Mouse (Mus musculus) hindbrain, embryonic 16.5 days (tissue): ENCODE results near the gene Srp68. TPM values are rescaled to one million over a fixed set of nuclear protein-coding genes. Genes with fewer than 3 reads are reported as not detected.
"Not testable (repeated sequence)": the region's sequence is repeated elsewhere in the genome, so short reads cannot be mapped to it uniquely, and the experiment has no call there.

ENCODE experiments used
- ATAC-seq: fragments of 200-750 bp; cut with Nextera tagmentation; 2 replicates; pipeline ENCODE4 v1.8.0; 2017; ENCODE audit warnings: moderate TSS enrichment, moderate library complexity
- H3K27ac ChIP-seq: fragments of 300-500 bp; sonication (generic); 2 replicates; pipeline ENCODE4 v1.5.1; 2014; ENCODE audit warnings: low read depth, mild to moderate bottlenecking, control low read depth, low read length, moderate library complexity
- H3K27me3 ChIP-seq: fragments of 300-500 bp; sonication (generic); replicated peaks from 2 replicates; pipeline ENCODE4 v1.6.1; 2014; ENCODE audit warnings: low read length; ENCODE audit not compliant: control insufficient read depth, insufficient read depth
- H3K36me3 ChIP-seq: fragments of 300-500 bp; sonication (generic); 2 replicates; pipeline ENCODE4 v1.6.1; 2014; ENCODE audit warnings: mild to moderate bottlenecking, low read length, moderate library complexity, mixed read lengths; ENCODE audit not compliant: control insufficient read depth, insufficient read depth
- H3K4me1 ChIP-seq: fragments of 300-500 bp; sonication (generic); 2 replicates; pipeline ENCODE4 v1.6.1; 2014; ENCODE audit warnings: low read depth, low read length; ENCODE audit not compliant: control insufficient read depth, insufficient read depth
- H3K4me2 ChIP-seq: fragments of 300-500 bp; sonication (generic); 2 replicates; pipeline ENCODE4 v1.6.1; 2014; ENCODE audit warnings: mild to moderate bottlenecking, low read length, control low read depth, moderate library complexity
- H3K4me3 ChIP-seq: fragments of 300-500 bp; sonication (generic); 2 replicates; pipeline ENCODE4 v1.5.1; 2014; ENCODE audit warnings: mild to moderate bottlenecking, low read length, control low read depth, moderate library complexity
- H3K9ac ChIP-seq: fragments of 300-500 bp; sonication (generic); 2 replicates; pipeline ENCODE4 v1.6.1; 2014; ENCODE audit warnings: low read depth, mild to moderate bottlenecking, control low read depth, low read length, moderate library complexity
- H3K9me3 ChIP-seq: fragments of 300-500 bp; sonication (generic); 2 replicates; pipeline ENCODE4 v1.6.1; 2014; ENCODE audit warnings: mild to moderate bottlenecking, low read length, moderate library complexity; ENCODE audit not compliant: control insufficient read depth
- WGBS: fragments of 180-500 bp; shearing (Covaris S2); extraction: QIAGEN DNeasy Blood & Tissue Kit; methylation state at CpG from one replicate; pipeline ENCODE4 v1.1.7; 2014; 5-methylcytosine and 5-hydroxymethylcytosine counted together
- polyA plus RNA-seq: library from polyadenylated mRNA; unstranded; fragments of >200 nt; fragmentation: Nextera tagmentation; extraction: Ambion mirVana; gene quantifications from 2 replicates; pipeline ENCODE4 v1.2.1, GENCODE M21; 2015

Srp68 gene
- polyA plus RNA-seq, 1 experiment from 2014 or later = 61.8 TPM

- H3K27me3 ChIP-seq = peaks cover 14% of the 10 kb centered on the region
- peaks cover 31% of the 10 kb centered on the region for H3K36me3 ChIP-seq
- H3K9ac ChIP-seq = no peak overlapping the region
- H3K4me1 ChIP-seq = peaks cover 6% of the 10 kb centered on the region; the same call in 1 of the 2 replicates
- no peak for ATAC-seq
- no peak overlapping the region for H3K4me3 ChIP-seq
- no peak overlapping the region for H3K4me2 ChIP-seq
- H3K27ac ChIP-seq = no peak overlapping the region
- no peaks in the 10 kb centered on the region for H3K9me3 ChIP-seq
- WGBS = 71% methylated on average over 5 of the region's 5 CpGs
These were observed 13.3 kb upstream of the Srp68 start for GRCm38 (mm10) chr11:116287351-116287750.

GRCm38 (mm10) chr11:116285770-116286191 is 11.8 kb upstream of the Srp68 start:
- no peak overlapping the region for H3K4me3 ChIP-seq
- H3K9ac ChIP-seq = no peak overlapping the region
- H3K9me3 ChIP-seq = no peaks in the 10 kb centered on the region
- 62% methylated on average over 7 of the region's 7 CpGs for WGBS
- peaks cover 22% of the 10 kb centered on the region; the same call in 1 of the 2 replicates for H3K36me3 ChIP-seq
- no peak overlapping the region for H3K4me2 ChIP-seq
- H3K27me3 ChIP-seq = peaks cover 24% of the 10 kb centered on the region
- peaks cover 17% of the 10 kb centered on the region for H3K4me1 ChIP-seq
- ATAC-seq = no peak
- no peak overlapping the region; the same call in 1 of the 2 replicates for H3K27ac ChIP-seq

- no peak overlapping the region for H3K4me2 ChIP-seq
- H3K36me3 ChIP-seq = peaks cover 13% of the 10 kb centered on the region; the same call in 1 of the 2 replicates
- WGBS = 61% methylated on average over 6 of the region's 6 CpGs
- no peak for ATAC-seq
- H3K9ac ChIP-seq = no peak overlapping the region
- H3K27me3 ChIP-seq = peaks cover 36% of the 10 kb centered on the region
- H3K4me1 ChIP-seq = peaks cover 17% of the 10 kb centered on the region
- H3K4me3 ChIP-seq = no peak overlapping the region
- H3K27ac ChIP-seq = no peak overlapping the region
- no peaks in the 10 kb centered on the region for H3K9me3 ChIP-seq
These were observed 10.0 kb upstream of the Srp68 start for GRCm38 (mm10) chr11:116283982-116284381.

- no peak overlapping the region for H3K4me3 ChIP-seq
- 11% methylated on average over 48 of the region's 48 CpGs for WGBS
These were observed 9.0 kb upstream of the Srp68 start for GRCm38 (mm10) chr11:116282912-116283521.

GRCm38 (mm10) chr11:116282089-116282488 is 8.1 kb upstream of the Srp68 start:
- ATAC-seq = no peak
- 2% methylated on average over 11 of the region's 11 CpGs for WGBS
- Histone ChIP-seq H3K4me3 (peak overlapping the region; percentile 37), H3K9ac (no peak overlapping the region), H3K4me2 (peak overlapping the region; percentile 62), H3K36me3 (no peaks in the 10 kb centered on the region), H3K27me3 (peaks cover 36% of the 10 kb centered on the region), H3K27ac (no peak overlapping the region), H3K9me3 (no peaks in the 10 kb centered on the region), H3K4me1 (peaks cover 17% of the 10 kb centered on the region)

More at GRCm38 (mm10) chr11:116282912-116283521, 9.0 kb upstream of the Srp68 start:
- H3K9ac ChIP-seq = no peak overlapping the region
- H3K27ac ChIP-seq = no peak overlapping the region
- peak overlapping the region; percentile 37 for H3K4me2 ChIP-seq
- H3K4me1 ChIP-seq = peaks cover 17% of the 10 kb centered on the region
- H3K36me3 ChIP-seq = peaks cover 4% of the 10 kb centered on the region; the same call in 1 of the 2 replicates
- H3K27me3 ChIP-seq = peaks cover 36% of the 10 kb centered on the region
- ATAC-seq = 0 out of 2 replicates have a peak, but pooled peaks have one; percentile 23
- H3K9me3 ChIP-seq = no peaks in the 10 kb centered on the region

DNA sequence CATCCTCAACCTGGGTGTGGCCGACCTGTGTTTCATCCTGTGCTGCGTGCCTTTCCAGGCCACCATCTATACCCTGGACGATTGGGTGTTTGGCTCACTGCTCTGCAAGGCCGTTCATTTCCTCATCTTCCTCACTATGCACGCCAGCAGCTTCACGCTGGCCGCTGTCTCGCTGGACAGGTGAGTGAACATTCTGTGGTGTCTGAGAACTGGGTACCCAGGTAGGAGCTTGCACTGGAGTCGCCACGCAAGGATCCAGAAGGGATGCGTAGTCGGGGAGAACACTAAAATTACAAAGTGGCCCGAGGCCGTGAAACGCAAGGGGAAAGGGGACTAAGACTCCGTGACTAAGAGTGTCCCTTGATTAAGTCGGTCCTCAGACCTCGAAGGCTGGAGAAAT is 7.7 kb upstream of the Srp68 start:
- no peak for ATAC-seq
- peaks cover 36% of the 10 kb centered on the region for H3K27me3 ChIP-seq
- WGBS = 2% methylated on average over 18 of the region's 18 CpGs

DNA sequence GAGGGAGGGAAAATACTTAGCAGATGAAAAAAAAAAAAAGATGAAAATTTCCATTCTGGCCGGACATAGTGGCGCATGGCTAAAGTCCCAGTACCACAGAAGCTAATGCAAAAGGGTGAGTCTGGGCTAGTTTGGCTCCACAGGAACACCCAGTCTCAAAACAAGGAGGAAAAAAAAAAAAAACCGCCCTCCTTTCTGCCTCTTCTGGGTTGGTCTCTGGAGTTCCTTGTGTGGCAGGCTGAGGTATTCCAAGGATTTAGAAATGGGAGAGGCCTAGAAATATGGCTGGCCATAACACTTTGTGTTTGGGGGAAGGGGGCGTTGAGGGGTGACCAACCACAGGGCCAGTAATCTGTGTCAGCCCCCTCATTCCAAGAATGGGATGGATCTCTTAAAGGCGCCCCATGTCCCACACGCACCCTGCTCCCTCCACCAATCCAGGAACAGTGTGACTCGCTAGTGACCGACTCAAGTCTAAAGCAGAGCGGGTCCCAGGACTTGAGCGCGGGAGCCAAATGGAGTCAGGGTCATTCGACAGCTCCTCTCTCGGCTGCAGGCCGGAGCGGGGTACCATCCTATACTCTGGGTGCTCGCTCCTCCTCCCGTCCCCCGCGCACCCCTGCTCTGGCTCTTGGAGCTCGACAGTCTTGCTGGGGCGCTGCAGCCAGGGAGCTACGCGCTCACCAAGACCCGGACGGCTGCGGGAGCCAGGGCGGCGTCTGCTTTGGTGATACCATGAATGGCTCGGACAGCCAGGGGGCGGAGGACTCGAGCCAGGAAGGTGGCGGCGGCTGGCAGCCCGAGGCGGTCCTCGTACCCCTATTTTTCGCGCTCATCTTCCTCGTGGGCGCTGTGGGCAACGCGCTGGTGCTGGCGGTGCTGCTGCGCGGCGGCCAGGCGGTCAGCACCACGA is 7.0 kb upstream of the Srp68 start, which contains the start of gene Galr2:
Gene Galr2 (plus strand): TSS at position 189 of the 913 bp plus-strand sequence.
- 6% methylated on average over 48 of the region's 48 CpGs for whole genome bisulfite sequencing
- peak within 1 kb of the TSS; percentile 37 for H3K4me3 ChIP-seq
- peaks cover 17% of the 10 kb centered on the region for H3K4me1 ChIP-seq
- H3K9me3 ChIP-seq = no peaks in the 10 kb centered on the region
- H3K9ac ChIP-seq = peak within 1 kb of the TSS; percentile 60
- H3K27ac ChIP-seq = no peak within 1 kb of the TSS
- H3K36me3 ChIP-seq = no peaks in the 10 kb centered on the region
- H3K4me2 ChIP-seq = peak within 1 kb of the TSS; percentile 62
- no peak for ATAC-seq
- peaks cover 36% of the 10 kb centered on the region for H3K27me3 ChIP-seq

More for the DNA sequence above, 7.7 kb upstream of the Srp68 start:
- Histone ChIP-seq H3K9me3 (no peaks in the 10 kb centered on the region), H3K9ac (peak overlapping the region; percentile 60), H3K27ac (no peak overlapping the region), H3K36me3 (no peaks in the 10 kb centered on the region), H3K4me3 (peak overlapping the region; percentile 37), H3K4me2 (peak overlapping the region; percentile 62), H3K4me1 (peaks cover 17% of the 10 kb centered on the region)

DNA sequence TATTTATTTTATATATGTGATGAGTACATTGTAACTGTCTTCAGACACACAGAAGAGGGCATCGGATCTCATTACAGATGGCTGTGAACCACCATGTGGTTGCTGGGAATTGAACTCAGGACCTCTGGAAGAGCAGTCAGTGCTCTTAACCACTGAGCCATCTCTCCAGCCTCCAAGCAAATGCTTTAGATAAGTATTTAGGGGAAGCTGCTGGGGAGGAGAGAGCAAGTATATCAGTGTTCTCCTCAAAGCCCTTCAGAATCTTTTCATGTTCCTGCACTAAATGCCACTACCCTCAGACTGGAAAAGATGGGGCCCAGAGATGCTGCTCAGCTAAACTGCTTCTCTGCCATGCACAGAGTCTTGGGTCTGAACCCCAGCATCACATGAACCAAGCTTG is 3.2 kb upstream of the Srp68 start:
- H3K27me3 ChIP-seq = peaks cover 21% of the 10 kb centered on the region
- not testable (repeated sequence) for ATAC-seq, H3K36me3 ChIP-seq, H3K9me3 ChIP-seq, H3K4me2 ChIP-seq, H3K4me3 ChIP-seq, H3K27ac ChIP-seq, H3K9ac ChIP-seq
- H3K4me1 ChIP-seq = peaks cover 22% of the 10 kb centered on the region
- WGBS = 97% methylated on average over 1 of the region's 1 CpGs
